Mouse (Mus musculus): Measurements from ENCODE around the gene Klhl12. TPM values are rescaled to one million over a fixed set of nuclear protein-coding genes. Genes with fewer than 3 reads are reported as not detected.
"Not testable (repeated sequence)": the region's sequence is repeated elsewhere in the genome, so short reads cannot be mapped to it uniquely, and the experiment has no call there.

Klhl12 gene
- polyA plus RNA-seq, 1 experiment = 26.3 TPM

GRCm38 (mm10) chr1:134521163-134521562 lies 65.8 kb downstream of the Klhl12 start:
- TF ChIP-seq POLR2A (IDR thresholded peaks at IDR 0.05; ENCODE audit: extremely low read depth, insufficient read depth, low read length) (no peak), CTCF (IDR thresholded peaks at IDR 0.05; ENCODE audit: extremely low read depth, insufficient read depth, low read length) (no peak)
- no peak overlapping the region for H3K4me3 ChIP-seq (ENCODE audit: insufficient read depth, low read length)
- H3K4me1 ChIP-seq (ENCODE audit: control insufficient read depth, insufficient read depth, low read length) = no peaks in the 10 kb centered on the region
- no peak overlapping the region for H3K27ac ChIP-seq (ENCODE audit: insufficient read depth, low read length)

GRCm38 (mm10) chr1:134522325-134522724 lies 67.0 kb downstream of the Klhl12 start:
- no peak overlapping the region for H3K4me3 ChIP-seq (ENCODE audit: insufficient read depth, low read length)

GRCm38 (mm10) chr1:134524424-134524823 lies 69.1 kb downstream of the Klhl12 start:
- Histone ChIP-seq H3K4me3 (ENCODE audit: insufficient read depth, low read length) (no peak overlapping the region), H3K27ac (ENCODE audit: insufficient read depth, low read length) (no peak overlapping the region), H3K4me1 (ENCODE audit: control insufficient read depth, insufficient read depth, low read length) (no peaks in the 10 kb centered on the region)
- TF ChIP-seq POLR2A (IDR thresholded peaks at IDR 0.05; ENCODE audit: extremely low read depth, insufficient read depth, low read length) (no peak), CTCF (IDR thresholded peaks at IDR 0.05; ENCODE audit: extremely low read depth, insufficient read depth, low read length) (0 out of 2 replicates have a peak, but pooled peaks have one; percentile 13)

More at GRCm38 (mm10) chr1:134522325-134522724, 67.0 kb downstream of the Klhl12 start:
- no peaks in the 10 kb centered on the region for H3K4me1 ChIP-seq (ENCODE audit: control insufficient read depth, insufficient read depth, low read length)
- H3K27ac ChIP-seq (ENCODE audit: insufficient read depth, low read length) = no peak overlapping the region
- TF ChIP-seq CTCF (IDR thresholded peaks at IDR 0.05; ENCODE audit: extremely low read depth, insufficient read depth, low read length) (no peak), POLR2A (IDR thresholded peaks at IDR 0.05; ENCODE audit: extremely low read depth, insufficient read depth, low read length) (no peak)

- Histone ChIP-seq H3K4me1 (ENCODE audit: control insufficient read depth, insufficient read depth, low read length) (no peaks in the 10 kb centered on the region), H3K4me3 (ENCODE audit: insufficient read depth, low read length) (no peak overlapping the region), H3K27ac (ENCODE audit: insufficient read depth, low read length) (no peak overlapping the region)
- TF ChIP-seq CTCF (IDR thresholded peaks at IDR 0.05; ENCODE audit: extremely low read depth, insufficient read depth, low read length) (no peak), POLR2A (IDR thresholded peaks at IDR 0.05; ENCODE audit: extremely low read depth, insufficient read depth, low read length) (no peak)
Observed at GRCm38 (mm10) chr1:134525015-134525414, 69.7 kb downstream of the Klhl12 start.

- Histone ChIP-seq H3K4me1 (ENCODE audit: control insufficient read depth, insufficient read depth, low read length) (no peaks in the 10 kb centered on the region; the same call in 1 of the 2 replicates), H3K4me3 (ENCODE audit: insufficient read depth, low read length) (no peak overlapping the region), H3K27ac (ENCODE audit: insufficient read depth, low read length) (no peak overlapping the region)
- TF ChIP-seq CTCF (IDR thresholded peaks at IDR 0.05; ENCODE audit: extremely low read depth, insufficient read depth, low read length) (no peak), POLR2A (IDR thresholded peaks at IDR 0.05; ENCODE audit: extremely low read depth, insufficient read depth, low read length) (no peak)
Observed at GRCm38 (mm10) chr1:134526752-134527151, 71.4 kb downstream of the Klhl12 start.

GRCm38 (mm10) chr1:134530618-134531017 lies 75.3 kb downstream of the Klhl12 start:
- peak overlapping the region; percentile 90 for H3K27ac ChIP-seq (ENCODE audit: insufficient read depth, low read length)
- H3K4me1 ChIP-seq (ENCODE audit: control insufficient read depth, insufficient read depth, low read length) = no peaks in the 10 kb centered on the region; the same call in 1 of the 2 replicates
- no peak for TF ChIP-seq CTCF (IDR thresholded peaks at IDR 0.05; ENCODE audit: extremely low read depth, insufficient read depth, low read length)
- no peak for TF ChIP-seq POLR2A (IDR thresholded peaks at IDR 0.05; ENCODE audit: extremely low read depth, insufficient read depth, low read length)
- no peak overlapping the region for H3K4me3 ChIP-seq (ENCODE audit: insufficient read depth, low read length)

- H3K4me3 ChIP-seq (ENCODE audit: insufficient read depth, low read length); H3K27ac ChIP-seq (ENCODE audit: insufficient read depth, low read length); H3K4me1 ChIP-seq (ENCODE audit: control insufficient read depth, insufficient read depth, low read length): not testable (repeated sequence)
Observed at GRCm38 (mm10) chr1:134533710-134534109, 78.4 kb downstream of the Klhl12 start.

GRCm38 (mm10) chr1:134535054-134535453 lies 79.7 kb downstream of the Klhl12 start:
- Histone ChIP-seq H3K4me1 (ENCODE audit: control insufficient read depth, insufficient read depth, low read length) (no peaks in the 10 kb centered on the region; the same call in 1 of the 2 replicates), H3K4me3 (ENCODE audit: insufficient read depth, low read length) (no peak overlapping the region), H3K27ac (ENCODE audit: insufficient read depth, low read length) (no peak overlapping the region)
- TF ChIP-seq POLR2A (IDR thresholded peaks at IDR 0.05; ENCODE audit: extremely low read depth, insufficient read depth, low read length) (no peak), CTCF (IDR thresholded peaks at IDR 0.05; ENCODE audit: extremely low read depth, insufficient read depth, low read length) (no peak)

GRCm38 (mm10) chr1:134535513-134535912 lies 80.2 kb downstream of the Klhl12 start:
- no peaks in the 10 kb centered on the region; the same call in 1 of the 2 replicates for H3K4me1 ChIP-seq (ENCODE audit: control insufficient read depth, insufficient read depth, low read length)
- TF ChIP-seq CTCF (IDR thresholded peaks at IDR 0.05; ENCODE audit: extremely low read depth, insufficient read depth, low read length) (no peak), POLR2A (IDR thresholded peaks at IDR 0.05; ENCODE audit: extremely low read depth, insufficient read depth, low read length) (no peak)
- no peak overlapping the region for H3K4me3 ChIP-seq (ENCODE audit: insufficient read depth, low read length)
- no peak overlapping the region for H3K27ac ChIP-seq (ENCODE audit: insufficient read depth, low read length)

- TF ChIP-seq CTCF (IDR thresholded peaks at IDR 0.05; ENCODE audit: extremely low read depth, insufficient read depth, low read length) (no peak), POLR2A (IDR thresholded peaks at IDR 0.05; ENCODE audit: extremely low read depth, insufficient read depth, low read length) (no peak)
- Histone ChIP-seq H3K4me1 (ENCODE audit: control insufficient read depth, insufficient read depth, low read length) (no peaks in the 10 kb centered on the region), H3K27ac (ENCODE audit: insufficient read depth, low read length) (no peak overlapping the region), H3K4me3 (ENCODE audit: insufficient read depth, low read length) (no peak overlapping the region)
Observed at GRCm38 (mm10) chr1:134540610-134541009, 85.3 kb downstream of the Klhl12 start.

Other genes starting within 250 kb of the Klhl12 start
- gene Adora1, start 220.1 kb upstream of the Klhl12 start, polyA plus RNA-seq (2012; rRNA removed) = 154 and 161 TPM in 2 replicates
- 0.08 and 0.13 TPM in 2 replicates for gene Myog, start 165.5 kb upstream of the Klhl12 start, polyA plus RNA-seq (2012; rRNA removed)
- 52.6 and 59.5 TPM in 2 replicates for gene Ppfia4, start 122.6 kb upstream of the Klhl12 start, polyA plus RNA-seq (2012; rRNA removed)
- 56.2 and 62.5 TPM in 2 replicates for gene Tmem183a, start 93.6 kb upstream of the Klhl12 start, polyA plus RNA-seq (2012; rRNA removed)
- not detected in 2 replicates for gene 4933406M09Rik, start 69.6 kb upstream of the Klhl12 start, polyA plus RNA-seq (2012; rRNA removed)
- gene Cyb5r1, start 50.0 kb upstream of the Klhl12 start, polyA plus RNA-seq (2012; rRNA removed) = 14.3 and 15.4 TPM in 2 replicates
- gene Adipor1, start 40.2 kb upstream of the Klhl12 start, polyA plus RNA-seq (2012; rRNA removed) = 59.2 and 59.7 TPM in 2 replicates
- 28.7 TPM in 2 replicates for gene Rabif, start 39.1 kb downstream of the Klhl12 start, polyA plus RNA-seq (2012; rRNA removed)
- 0.08 TPM in 1 of 2 replicates, not detected in the other for gene Mgat4e, start 94.2 kb downstream of the Klhl12 start, polyA plus RNA-seq (2012; rRNA removed)
- gene Kdm5b, start 104.6 kb downstream of the Klhl12 start, polyA plus RNA-seq (2012; rRNA removed) = 26.4 and 27.9 TPM in 2 replicates
- 28.1 and 33.3 TPM in 2 replicates for gene Syt2, start 191.1 kb downstream of the Klhl12 start, polyA plus RNA-seq (2012; rRNA removed)

Measured in cortical plate, adult 2 months (tissue).